Mouse (Mus musculus): ENCODE results near the gene Gm21833. TPM values are rescaled to one million over a fixed set of nuclear protein-coding genes. Genes with fewer than 3 reads are reported as not detected.

Gm21833 gene
- polyA plus RNA-seq (2017; shearing (Covaris generic)) = not detected

GRCm38 (mm10) chr16:82828082-82828481 is at the start of gene Gm21833:
Gene Gm21833, plus strand, starts transcription at chr16:82828382.

